Mouse (Mus musculus) embryonic facial prominence, embryonic 12.5 days (tissue): ENCODE measurements around the gene Oprd1. TPM values are rescaled to one million over a fixed set of nuclear protein-coding genes. Genes with fewer than 3 reads are reported as not detected.

Experiments used
- ATAC-seq: fragments of 200-750 bp; cut with Nextera tagmentation; 2 replicates; pipeline ENCODE4 v1.8.0; 2017; ENCODE audit not compliant: insufficient number of reproducible peaks, insufficient read depth, low FRiP score, low TSS enrichment
- H3K27ac ChIP-seq: fragments of 300-500 bp; sonication (generic); 2 replicates; pipeline ENCODE4 v1.5.1; 2016; ENCODE audit warnings: mild to moderate bottlenecking
- H3K27me3 ChIP-seq: fragments of 300-500 bp; sonication (generic); 2 replicates; pipeline ENCODE4 v1.6.1; 2016; ENCODE audit warnings: mild to moderate bottlenecking, moderate library complexity
- H3K36me3 ChIP-seq: fragments of 300-500 bp; sonication (generic); 2 replicates; pipeline ENCODE4 v1.6.1; 2016; ENCODE audit warnings: mild to moderate bottlenecking
- H3K4me1 ChIP-seq: fragments of 300-500 bp; sonication (generic); 2 replicates; pipeline ENCODE4 v1.6.1; 2016
- H3K4me2 ChIP-seq: fragments of 300-500 bp; sonication (generic); replicated peaks from 2 replicates; pipeline ENCODE4 v1.6.1; 2016; ENCODE audit warnings: mild to moderate bottlenecking, moderate library complexity
- H3K4me3 ChIP-seq: fragments of 300-500 bp; sonication (generic); 2 replicates; pipeline ENCODE4 v1.5.1; 2016; ENCODE audit warnings: mild to moderate bottlenecking
- H3K9ac ChIP-seq: fragments of 300-500 bp; sonication (generic); 2 replicates; pipeline ENCODE4 v1.6.1; 2016; ENCODE audit warnings: mild to moderate bottlenecking, moderate library complexity
- H3K9me3 ChIP-seq: fragments of 300-500 bp; sonication (generic); 2 replicates; pipeline ENCODE4 v1.6.1; 2016; ENCODE audit warnings: mild to moderate bottlenecking, moderate library complexity
- WGBS: fragments of 180-500 bp; shearing (Covaris S2); methylation state at CpG from one replicate; pipeline ENCODE4 v1.1.7; 2016; 5-methylcytosine and 5-hydroxymethylcytosine counted together
- polyA plus RNA-seq: library from polyadenylated mRNA; unstranded; fragments of >200 nt; fragmentation: Nextera tagmentation; extraction: Ambion mirVana; gene quantifications from 2 replicates; pipeline ENCODE4 v1.2.1, GENCODE M21; 2016

Gene Oprd1
- polyA plus RNA-seq, 1 experiment from 2014 or later: 0.52 TPM

GRCm38 (mm10) chr4:132132297-132132696 is 12.0 kb downstream of the Oprd1 start:
- 86% methylated on average over 7 of the region's 7 CpGs for WGBS

GRCm38 (mm10) chr4:132131790-132132189 is 12.5 kb downstream of the Oprd1 start:
- WGBS: 92% methylated on average over 7 of the region's 7 CpGs
- Histone ChIP-seq H3K9me3 (no peaks in the 10 kb centered on the region), H3K27ac (no peak overlapping the region), H3K4me1 (no peaks in the 10 kb centered on the region), H3K4me3 (no peak overlapping the region), H3K4me2 (no peak overlapping the region), H3K27me3 (no peaks in the 10 kb centered on the region), H3K36me3 (no peaks in the 10 kb centered on the region), H3K9ac (no peak overlapping the region)
- no peak for ATAC-seq

More at GRCm38 (mm10) chr4:132132297-132132696, 12.0 kb downstream of the Oprd1 start:
- no peaks in the 10 kb centered on the region for H3K27me3 ChIP-seq
- H3K27ac ChIP-seq: no peak overlapping the region
- no peaks in the 10 kb centered on the region for H3K4me1 ChIP-seq
- H3K9me3 ChIP-seq: no peaks in the 10 kb centered on the region
- no peaks in the 10 kb centered on the region for H3K36me3 ChIP-seq
- no peak for ATAC-seq
- H3K9ac ChIP-seq: no peak overlapping the region
- no peak overlapping the region for H3K4me3 ChIP-seq
- no peak overlapping the region for H3K4me2 ChIP-seq

- Histone ChIP-seq H3K27me3 (no peaks in the 10 kb centered on the region), H3K27ac (no peak overlapping the region), H3K4me3 (no peak overlapping the region), H3K9me3 (no peaks in the 10 kb centered on the region), H3K9ac (no peak overlapping the region), H3K36me3 (no peaks in the 10 kb centered on the region), H3K4me2 (no peak overlapping the region), H3K4me1 (no peaks in the 10 kb centered on the region)
- WGBS: 87% methylated on average over 9 of the region's 9 CpGs
- ATAC-seq: no peak
Observed at GRCm38 (mm10) chr4:132131116-132131515, 13.2 kb downstream of the Oprd1 start.

- 81% methylated on average over 11 of the region's 11 CpGs for WGBS
- Histone ChIP-seq H3K36me3 (no peaks in the 10 kb centered on the region), H3K9ac (no peak overlapping the region), H3K27ac (no peak overlapping the region), H3K4me2 (no peak overlapping the region), H3K9me3 (no peaks in the 10 kb centered on the region), H3K27me3 (no peaks in the 10 kb centered on the region), H3K4me3 (no peak overlapping the region), H3K4me1 (no peaks in the 10 kb centered on the region)
- no peak for ATAC-seq
Observed at GRCm38 (mm10) chr4:132130645-132131044, 13.6 kb downstream of the Oprd1 start.

- Histone ChIP-seq H3K4me3 (no peak overlapping the region), H3K36me3 (no peaks in the 10 kb centered on the region), H3K27ac (no peak overlapping the region), H3K4me2 (no peak overlapping the region), H3K4me1 (no peaks in the 10 kb centered on the region), H3K27me3 (no peaks in the 10 kb centered on the region), H3K9me3 (no peaks in the 10 kb centered on the region), H3K9ac (no peak overlapping the region)
- ATAC-seq: no peak
- whole genome bisulfite sequencing: 75% methylated on average over 2 of the region's 2 CpGs
Observed at GRCm38 (mm10) chr4:132130134-132130533, 14.2 kb downstream of the Oprd1 start.

- no peaks in the 10 kb centered on the region for H3K36me3 ChIP-seq
- H3K27me3 ChIP-seq: no peaks in the 10 kb centered on the region
- H3K9me3 ChIP-seq: no peaks in the 10 kb centered on the region
- ATAC-seq: no peak
- WGBS: 31% methylated on average over 6 of the region's 6 CpGs
- H3K9ac ChIP-seq: no peak overlapping the region
- H3K4me1 ChIP-seq: no peaks in the 10 kb centered on the region
- H3K27ac ChIP-seq: no peak overlapping the region
- no peak overlapping the region for H3K4me3 ChIP-seq
- no peak overlapping the region for H3K4me2 ChIP-seq
Observed at GRCm38 (mm10) chr4:132128997-132129636, 15.2 kb downstream of the Oprd1 start.

- no peaks in the 10 kb centered on the region for H3K9me3 ChIP-seq
Observed at GRCm38 (mm10) chr4:132127091-132127490, 17.2 kb downstream of the Oprd1 start.

GRCm38 (mm10) chr4:132123166-132123565 is 21.1 kb downstream of the Oprd1 start:
- no peaks in the 10 kb centered on the region for H3K27me3 ChIP-seq
- no peaks in the 10 kb centered on the region for H3K36me3 ChIP-seq
- no peaks in the 10 kb centered on the region for H3K9me3 ChIP-seq
- ATAC-seq: no peak
- no peak overlapping the region for H3K9ac ChIP-seq
- H3K4me3 ChIP-seq: no peak overlapping the region
- no peaks in the 10 kb centered on the region for H3K4me1 ChIP-seq
- WGBS: 84% methylated on average over 1 of the region's 1 CpGs
- no peak overlapping the region for H3K27ac ChIP-seq
- no peak overlapping the region for H3K4me2 ChIP-seq

More at GRCm38 (mm10) chr4:132127091-132127490, 17.2 kb downstream of the Oprd1 start:
- Histone ChIP-seq H3K27me3 (no peaks in the 10 kb centered on the region), H3K27ac (no peak overlapping the region), H3K4me2 (no peak overlapping the region), H3K4me3 (no peak overlapping the region), H3K9ac (no peak overlapping the region), H3K36me3 (no peaks in the 10 kb centered on the region), H3K4me1 (no peaks in the 10 kb centered on the region)
- no peak for ATAC-seq
- WGBS: 88% methylated on average over 8 of the region's 8 CpGs

GRCm38 (mm10) chr4:132121674-132122073 is 22.6 kb downstream of the Oprd1 start:
- no peak overlapping the region for H3K4me3 ChIP-seq
- H3K9me3 ChIP-seq: no peaks in the 10 kb centered on the region
- no peaks in the 10 kb centered on the region for H3K27me3 ChIP-seq
- ATAC-seq: no peak
- WGBS: 85% methylated on average over 5 of the region's 5 CpGs
- H3K36me3 ChIP-seq: no peaks in the 10 kb centered on the region
- H3K9ac ChIP-seq: no peak overlapping the region
- no peaks in the 10 kb centered on the region for H3K4me1 ChIP-seq
- H3K4me2 ChIP-seq: no peak overlapping the region
- no peak overlapping the region for H3K27ac ChIP-seq

- 66% methylated on average over 9 of the region's 9 CpGs for WGBS
- ATAC-seq: no peak
- H3K9ac ChIP-seq: no peak overlapping the region
Observed at GRCm38 (mm10) chr4:132119566-132119965, 24.7 kb downstream of the Oprd1 start.

GRCm38 (mm10) chr4:132116315-132116714 is 28.0 kb downstream of the Oprd1 start:
- no peak overlapping the region for H3K4me2 ChIP-seq
- 83% methylated on average over 4 of the region's 4 CpGs for WGBS
- H3K4me1 ChIP-seq: no peaks in the 10 kb centered on the region; the same call in 1 of the 2 replicates
- no peak overlapping the region for H3K9ac ChIP-seq
- ATAC-seq: no peak
- no peak overlapping the region for H3K27ac ChIP-seq
- H3K27me3 ChIP-seq: peaks cover 18% of the 10 kb centered on the region
- no peaks in the 10 kb centered on the region for H3K9me3 ChIP-seq
- no peaks in the 10 kb centered on the region for H3K36me3 ChIP-seq
- no peak overlapping the region for H3K4me3 ChIP-seq

More at GRCm38 (mm10) chr4:132119566-132119965, 24.7 kb downstream of the Oprd1 start:
- no peak overlapping the region for H3K4me2 ChIP-seq
- no peaks in the 10 kb centered on the region for H3K9me3 ChIP-seq
- no peaks in the 10 kb centered on the region for H3K27me3 ChIP-seq
- H3K4me1 ChIP-seq: no peaks in the 10 kb centered on the region
- no peaks in the 10 kb centered on the region for H3K36me3 ChIP-seq
- H3K4me3 ChIP-seq: no peak overlapping the region
- no peak overlapping the region for H3K27ac ChIP-seq

- H3K4me2 ChIP-seq: peak overlapping the region; percentile 44
- WGBS: 40% methylated on average over 53 of the region's 53 CpGs
- H3K27me3 ChIP-seq: peaks cover 18% of the 10 kb centered on the region
- no peak overlapping the region for H3K27ac ChIP-seq
- peak overlapping the region; percentile 24 for H3K4me3 ChIP-seq
- no peak for ATAC-seq
- peak overlapping the region; percentile 4; the same call in 1 of the 2 replicates for H3K9ac ChIP-seq
- no peaks in the 10 kb centered on the region for H3K9me3 ChIP-seq
- no peaks in the 10 kb centered on the region; the same call in 1 of the 2 replicates for H3K4me1 ChIP-seq
- no peaks in the 10 kb centered on the region for H3K36me3 ChIP-seq
Observed at GRCm38 (mm10) chr4:132113411-132114095, 30.7 kb downstream of the Oprd1 start.
